Mouse (Mus musculus) liver, embryonic 12.5 days (tissue): ENCODE data around the gene Actr6. TPM values are rescaled to one million over a fixed set of nuclear protein-coding genes. Genes with fewer than 3 reads are reported as not detected.

Experiments used
- ATAC-seq: fragments of 200-750 bp; cut with Nextera tagmentation; 2 replicates; pipeline ENCODE4 v1.8.0; 2017; ENCODE audit warnings: moderate number of reproducible peaks, mild to moderate bottlenecking, moderate library complexity
- H3K27ac ChIP-seq: fragments of 300-500 bp; sonication (generic); 2 replicates; pipeline ENCODE4 v1.5.1; 2016; ENCODE audit warnings: mild to moderate bottlenecking
- H3K27me3 ChIP-seq: fragments of 300-500 bp; sonication (generic); replicated peaks from 2 replicates; pipeline ENCODE4 v1.6.1; 2016; ENCODE audit warnings: mild to moderate bottlenecking, moderate library complexity
- H3K36me3 ChIP-seq: fragments of 300-500 bp; sonication (generic); 2 replicates; pipeline ENCODE4 v1.6.1; 2016; ENCODE audit warnings: mild to moderate bottlenecking, moderate library complexity
- H3K4me1 ChIP-seq: fragments of 300-500 bp; sonication (generic); 2 replicates; pipeline ENCODE4 v1.6.1; 2016
- H3K4me2 ChIP-seq: fragments of 300-500 bp; sonication (generic); 2 replicates; pipeline ENCODE4 v1.6.1; 2016; ENCODE audit warnings: mild to moderate bottlenecking, moderate library complexity
- H3K4me3 ChIP-seq: fragments of 300-500 bp; sonication (generic); 2 replicates; pipeline ENCODE4 v1.5.1; 2016; ENCODE audit warnings: mild to moderate bottlenecking, moderate library complexity
- H3K9ac ChIP-seq: fragments of 300-500 bp; sonication (generic); 2 replicates; pipeline ENCODE4 v1.6.1; 2016; ENCODE audit warnings: mild to moderate bottlenecking, moderate library complexity
- H3K9me3 ChIP-seq: fragments of 300-500 bp; sonication (generic); replicated peaks from 2 replicates; pipeline ENCODE4 v1.6.1; 2016; ENCODE audit warnings: mild to moderate bottlenecking, moderate library complexity
- WGBS: fragments of 180-500 bp; shearing (Covaris S2); methylation state at CpG from one replicate; pipeline ENCODE4 v1.1.7; 2016; ENCODE audit not compliant: insufficient replicate concordance; 5-methylcytosine and 5-hydroxymethylcytosine counted together
- polyA plus RNA-seq: library from polyadenylated mRNA; unstranded; fragments of >200 nt; fragmentation: Nextera tagmentation; extraction: Ambion mirVana; gene quantifications from 2 replicates; pipeline ENCODE4 v1.2.1, GENCODE M21; 2016

The Actr6 gene
- polyA plus RNA-seq, 1 experiment from 2014 or later = 19.1 TPM

GRCm38 (mm10) chr10:89667571-89667970 lies 64.5 kb downstream of the Actr6 start:
- Histone ChIP-seq H3K9me3 (no peaks in the 10 kb centered on the region), H3K4me1 (no peaks in the 10 kb centered on the region), H3K4me2 (no peak overlapping the region), H3K9ac (no peak overlapping the region), H3K27ac (no peak overlapping the region), H3K4me3 (no peak overlapping the region), H3K36me3 (peaks cover 29% of the 10 kb centered on the region), H3K27me3 (no peaks in the 10 kb centered on the region)
- ATAC-seq = no peak
- WGBS = 87% methylated on average over 7 of the region's 7 CpGs

- Histone ChIP-seq H3K36me3 (peaks cover 42% of the 10 kb centered on the region), H3K9me3 (no peaks in the 10 kb centered on the region), H3K27ac (no peak overlapping the region), H3K4me1 (no peaks in the 10 kb centered on the region), H3K4me2 (no peak overlapping the region), H3K4me3 (no peak overlapping the region), H3K9ac (no peak overlapping the region), H3K27me3 (no peaks in the 10 kb centered on the region)
- 85% methylated on average over 9 of the region's 9 CpGs for WGBS
- ATAC-seq = no peak
These were observed 66.4 kb downstream of the Actr6 start for GRCm38 (mm10) chr10:89665679-89666078.

GRCm38 (mm10) chr10:89664977-89665645 lies 67.0 kb downstream of the Actr6 start:
- Histone ChIP-seq H3K27ac (no peak overlapping the region), H3K9me3 (no peaks in the 10 kb centered on the region), H3K4me1 (no peaks in the 10 kb centered on the region), H3K27me3 (no peaks in the 10 kb centered on the region), H3K4me2 (no peak overlapping the region), H3K4me3 (no peak overlapping the region), H3K36me3 (peaks cover 48% of the 10 kb centered on the region), H3K9ac (no peak overlapping the region)
- ATAC-seq = no peak
- 83% methylated on average over 8 of the region's 8 CpGs for WGBS

Other genes starting within 250 kb of the Actr6 start
- 2.2 and 2.8 TPM in 2 replicates for gene Nr1h4, start 198.7 kb downstream of the Actr6 start, polyA plus RNA-seq
- gene Slc17a8, start 111.0 kb downstream of the Actr6 start, polyA plus RNA-seq = 0.02 and 0.05 TPM in 2 replicates
- gene Scyl2, start 46.0 kb downstream of the Actr6 start, polyA plus RNA-seq = 6.2 and 7.4 TPM in 2 replicates
- gene Uhrf1bp1l, start 12.7 kb upstream of the Actr6 start, polyA plus RNA-seq = 14.5 and 14.8 TPM in 2 replicates
- 0.02 TPM in 1 of 2 replicates, not detected in the other for gene Anks1b, start 141.2 kb upstream of the Actr6 start, polyA plus RNA-seq